Mouse (Mus musculus): ENCODE data around the gene Med18. TPM values are rescaled to one million over a fixed set of nuclear protein-coding genes. Genes with fewer than 3 reads are reported as not detected.
"Not testable (repeated sequence)": the region's sequence is repeated elsewhere in the genome, so short reads cannot be mapped to it uniquely, and the experiment has no call there.

The Med18 gene
- total RNA-seq, 2 experiments from 2014 or later = 13.5 to 13.6 TPM

GRCm38 (mm10) chr4:132482956-132483608 lies 19.4 kb upstream of the Med18 start:
- DNase-seq (ENCODE audit: low spot score in 2 of 2) = no peak

- DNase-seq (ENCODE audit: low spot score in 2 of 2) = not testable (repeated sequence)
Observed at GRCm38 (mm10) chr4:132482104-132482503, 18.4 kb upstream of the Med18 start.

GRCm38 (mm10) chr4:132477833-132478232 lies 14.1 kb upstream of the Med18 start:
- DNase-seq (ENCODE audit: low spot score in 2 of 2) = no peak

- DNase-seq (ENCODE audit: low spot score in 2 of 2) = no peak
Observed at GRCm38 (mm10) chr4:132475895-132476878, 12.5 kb upstream of the Med18 start.

GRCm38 (mm10) chr4:132474631-132475030 lies 10.9 kb upstream of the Med18 start:
- no peak for DNase-seq (ENCODE audit: low spot score in 2 of 2)

- no peak for DNase-seq (ENCODE audit: low spot score in 2 of 2)
Observed at GRCm38 (mm10) chr4:132473411-132473810, 9.7 kb upstream of the Med18 start.

- DNase-seq (ENCODE audit: low spot score in 2 of 2) = no peak
Observed at GRCm38 (mm10) chr4:132469873-132470272, 6.2 kb upstream of the Med18 start.

- DNase-seq (ENCODE audit: low spot score in 2 of 2) = no peak
Observed at GRCm38 (mm10) chr4:132464255-132464613, 513 bp upstream of the Med18 start.

GRCm38 (mm10) chr4:132462836-132463235 lies 885 bp downstream of the Med18 start:
- no peak for DNase-seq (ENCODE audit: low spot score in 2 of 2)

- DNase-seq (ENCODE audit: low spot score in 2 of 2) = no peak
Observed at GRCm38 (mm10) chr4:132460225-132460624, 3.5 kb downstream of the Med18 start.

- no peak for DNase-seq (ENCODE audit: low spot score in 2 of 2)
Observed at GRCm38 (mm10) chr4:132455561-132455960, 8.2 kb downstream of the Med18 start.

- DNase-seq (ENCODE audit: low spot score in 2 of 2) = no peak
Observed at GRCm38 (mm10) chr4:132455146-132455545, 8.6 kb downstream of the Med18 start.

- DNase-seq (ENCODE audit: low spot score in 2 of 2) = no peak
Observed at GRCm38 (mm10) chr4:132454216-132454615, 9.5 kb downstream of the Med18 start.

- no peak for DNase-seq (ENCODE audit: low spot score in 2 of 2)
Observed at GRCm38 (mm10) chr4:132449778-132450177, 13.9 kb downstream of the Med18 start.

GRCm38 (mm10) chr4:132446105-132446504 lies 17.6 kb downstream of the Med18 start:
- no peak for DNase-seq (ENCODE audit: low spot score in 2 of 2)

- DNase-seq (ENCODE audit: low spot score in 2 of 2) = no peak
Observed at GRCm38 (mm10) chr4:132444516-132444915, 19.2 kb downstream of the Med18 start.

GRCm38 (mm10) chr4:132437857-132438256 lies 25.9 kb downstream of the Med18 start:
- DNase-seq (ENCODE audit: low spot score in 2 of 2) = no peak

GRCm38 (mm10) chr4:132432717-132433372 lies 30.9 kb downstream of the Med18 start:
- DNase-seq (ENCODE audit: low spot score in 2 of 2) = no peak

GRCm38 (mm10) chr4:132428022-132428542 lies 35.6 kb downstream of the Med18 start:
- DNase-seq (ENCODE audit: low spot score in 2 of 2) = no peak

GRCm38 (mm10) chr4:132427493-132427892 lies 36.2 kb downstream of the Med18 start:
- DNase-seq (ENCODE audit: low spot score in 2 of 2) = no peak

- DNase-seq (ENCODE audit: low spot score in 2 of 2) = no peak
Observed at GRCm38 (mm10) chr4:132426021-132426420, 37.7 kb downstream of the Med18 start.

GRCm38 (mm10) chr4:132424765-132425164 lies 39.0 kb downstream of the Med18 start:
- no peak for DNase-seq (ENCODE audit: low spot score in 2 of 2)

Data from adrenal gland, postnatal 4 days (tissue).